Mouse (Mus musculus) stomach, adult 2 months (tissue): Measurements from ENCODE around the gene Tgfb2. TPM values are rescaled to one million over a fixed set of nuclear protein-coding genes. Genes with fewer than 3 reads are reported as not detected.

Experiments
- polyA plus RNA-seq: library from polyadenylated mRNA; depleted of rRNA; stranded (reverse); fragments of >200 nt; gene quantifications from 2 replicates; pipeline ENCODE4 v1.2.3, GENCODE M21; 2012; rRNA removed

Gene Tgfb2
- 0.87 and 1.1 TPM in 2 replicates for polyA plus RNA-seq

GRCm38 (mm10) chr1:186705915-186706248 lies at the start of gene Tgfb2:
TSS of gene Tgfb2 (minus strand) at chr1:186705989.

GRCm38 (mm10) chr1:186748724-186749653 lies 43.2 kb upstream of the Tgfb2 start, which contains the start of gene Rrp15:
TSS of gene Rrp15 (minus strand) at chr1:186749358.

Other genes with a start within 250 kb of the Tgfb2 start
- 0.45 and 0.67 TPM in 2 replicates for gene Rrp15, start 43.4 kb upstream of the Tgfb2 start, polyA plus RNA-seq